Mouse (Mus musculus) gastrocnemius, adult 18-20 months (tissue): ENCODE measurements around the gene Ylpm1. TPM values are rescaled to one million over a fixed set of nuclear protein-coding genes. Genes with fewer than 3 reads are reported as not detected.

Source experiments
- DNase-seq: peaks from one replicate; pipeline ENCODE4 v3.0.0; 2021; ENCODE audit warnings: low spot score
- total RNA-seq, 2 experiments: library from RNA; stranded (reverse); gene quantifications; 2 replicates each; pipeline ENCODE4 v1.2.3; 2021

Gene Ylpm1
- total RNA-seq, 2 experiments from 2014 or later: 14.4 to 16.4 TPM

DNA sequence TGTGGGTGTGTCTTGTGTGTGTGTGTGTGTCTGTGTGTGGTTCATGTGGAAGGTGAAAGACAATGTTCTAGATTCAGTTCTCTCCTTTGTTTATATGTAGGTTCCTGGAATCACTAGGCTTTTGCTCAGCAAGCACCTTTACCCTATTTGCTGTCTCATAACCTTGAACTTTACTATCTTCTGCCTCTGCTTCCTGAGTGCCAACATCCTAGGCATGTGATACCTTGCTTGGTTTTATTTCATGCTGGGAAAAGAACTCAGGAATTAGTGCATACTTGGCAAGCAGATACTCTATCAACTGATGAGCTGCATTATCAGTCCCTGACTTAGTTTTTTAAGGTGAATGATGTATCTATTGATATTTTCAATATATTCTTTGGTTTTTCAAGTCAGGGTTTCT, 10.9 kb downstream of the Ylpm1 start:
- no peak for DNase-seq

GRCm38 (mm10) chr12:85009776-85010175, 13.7 kb downstream of the Ylpm1 start:
- DNase-seq: no peak

DNA sequence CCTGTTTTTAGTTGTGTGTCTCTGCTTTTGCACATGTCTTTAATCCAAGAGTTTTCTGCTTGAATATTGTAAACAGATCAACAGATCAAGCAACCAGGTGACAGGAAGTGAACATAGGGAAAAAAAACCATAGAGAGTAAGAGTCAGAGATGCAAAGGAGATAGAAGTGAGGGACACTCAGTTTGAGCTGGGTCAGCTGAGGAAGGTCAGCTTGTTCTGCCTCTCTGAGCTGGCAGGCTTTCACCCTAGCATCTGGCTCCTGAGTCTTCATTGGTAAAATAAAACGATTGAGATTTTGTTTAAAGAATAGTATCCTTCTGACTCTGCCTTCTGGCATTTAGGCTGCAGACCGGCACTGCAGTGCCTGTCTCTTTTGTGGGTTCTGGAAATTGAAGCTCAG, 14.4 kb downstream of the Ylpm1 start:
- DNase-seq: no peak

DNA sequence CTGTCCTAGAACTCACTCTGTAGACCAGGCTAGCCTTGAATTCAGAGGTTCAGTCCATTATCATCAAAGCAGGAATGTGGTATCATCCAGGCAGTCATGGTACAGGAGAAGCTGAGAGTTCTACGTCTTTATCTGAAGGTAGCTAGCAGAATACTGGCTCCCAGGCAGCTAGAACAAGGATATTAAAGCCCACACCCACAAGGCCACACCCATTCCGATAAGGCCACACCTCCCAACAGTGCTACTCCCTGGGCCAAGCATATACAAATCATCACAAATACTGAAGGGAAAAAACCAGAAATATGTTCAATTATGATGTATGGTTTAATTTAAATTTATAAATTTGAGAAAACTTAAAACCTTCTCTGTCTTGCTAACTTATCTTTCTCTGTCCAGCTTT, 16.1 kb downstream of the Ylpm1 start:
- no peak for DNase-seq

DNA sequence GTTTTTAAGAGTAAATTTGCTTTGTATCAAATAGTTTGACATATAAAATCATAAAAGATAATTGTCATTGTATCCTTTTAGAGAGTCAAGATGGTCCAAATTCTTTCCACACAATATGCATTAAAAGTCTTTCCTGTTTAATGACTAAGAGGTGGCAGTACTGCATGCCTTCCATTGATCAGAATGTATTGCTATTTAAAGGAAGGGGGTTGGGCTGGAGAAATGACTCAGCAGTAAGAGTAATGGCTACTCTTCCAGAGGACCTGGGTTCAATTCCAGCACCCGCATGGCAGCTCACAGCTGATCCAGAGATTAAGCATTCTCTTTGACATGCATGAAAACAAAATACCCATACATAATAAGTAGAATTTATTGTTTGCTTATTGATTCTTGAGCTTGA, 25.9 kb downstream of the Ylpm1 start:
- DNase-seq: no peak

- peak; percentile 20 for DNase-seq
Measured at GRCm38 (mm10) chr12:85032710-85033109, 36.6 kb downstream of the Ylpm1 start.

DNA sequence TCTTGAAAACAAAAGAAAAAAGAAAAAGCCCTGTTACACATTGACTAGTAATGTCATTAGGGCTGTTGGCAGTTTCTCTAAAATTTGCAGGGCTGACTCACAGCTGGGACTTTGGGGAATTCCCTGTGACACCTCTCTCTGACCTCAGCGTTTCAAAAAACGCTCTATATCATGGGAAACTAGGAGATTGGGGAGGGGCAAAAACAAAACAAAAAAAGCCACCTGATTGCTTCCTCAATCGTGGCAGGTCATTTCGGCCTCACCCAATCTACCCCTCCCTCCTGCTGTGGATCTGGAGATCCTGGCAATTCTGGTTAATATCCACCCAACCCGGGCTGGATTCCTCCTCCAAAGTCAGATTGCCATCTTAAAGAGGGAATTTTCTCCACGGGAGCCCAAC, 55.1 kb downstream of the Ylpm1 start:
- DNase-seq: no peak

DNA sequence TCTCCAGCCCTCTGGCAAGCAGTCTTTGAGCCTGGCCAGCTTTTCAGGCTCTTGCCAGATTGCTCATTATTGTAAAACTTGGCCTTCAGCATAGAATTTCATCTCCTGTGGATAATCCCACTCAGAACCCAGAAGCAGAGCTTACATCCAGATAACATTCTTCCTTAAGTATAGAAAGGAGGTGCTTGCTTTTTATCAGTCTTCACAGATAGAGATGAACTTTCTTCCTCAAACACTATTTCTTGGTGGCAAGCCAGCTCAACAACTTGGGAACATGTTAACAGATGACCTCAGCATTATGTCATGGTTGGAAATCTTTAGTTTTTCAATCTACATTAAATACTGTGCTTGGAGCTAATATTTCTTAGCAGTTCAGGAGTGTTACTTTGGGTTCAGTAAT, 74.9 kb downstream of the Ylpm1 start:
- DNase-seq: no peak

DNA sequence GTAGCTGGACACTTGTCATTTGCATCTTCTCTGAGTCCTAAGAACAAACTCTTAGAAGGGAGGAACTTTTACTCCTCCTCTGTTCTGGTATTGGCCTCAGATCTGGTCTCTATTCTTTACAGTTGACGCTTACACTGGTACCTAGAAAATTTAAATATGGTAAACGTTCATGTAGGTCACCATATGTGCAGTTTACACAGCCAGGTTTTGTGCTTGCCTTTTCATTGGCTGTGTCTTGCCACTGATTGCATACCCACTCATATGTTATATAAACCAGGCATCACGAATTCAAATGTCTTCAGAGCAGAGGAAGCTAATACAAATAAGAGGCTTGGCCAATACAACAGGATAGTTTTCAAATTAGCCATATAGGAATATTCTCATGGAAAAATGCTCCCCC, 81.0 kb downstream of the Ylpm1 start:
- DNase-seq: no peak

DNA sequence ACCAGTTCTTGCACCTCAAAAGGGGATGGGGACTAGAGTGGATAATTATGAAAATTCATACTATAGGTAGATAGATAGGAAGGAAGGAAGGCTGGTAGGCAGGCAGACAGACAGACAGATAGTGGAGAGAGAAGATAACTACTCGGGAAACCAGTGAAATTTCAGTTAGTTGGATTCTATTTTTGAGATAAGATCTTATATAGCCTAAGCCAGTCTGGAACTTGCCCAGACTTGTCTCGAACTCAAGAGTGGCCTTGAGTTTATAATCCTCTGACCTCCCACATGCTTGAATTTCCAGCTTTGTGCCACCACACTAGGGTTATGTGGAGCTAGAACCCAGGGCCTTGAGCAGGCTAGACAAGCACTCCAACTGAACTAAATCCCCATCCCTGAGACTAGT, 88.1 kb downstream of the Ylpm1 start:
- no peak for DNase-seq

DNA sequence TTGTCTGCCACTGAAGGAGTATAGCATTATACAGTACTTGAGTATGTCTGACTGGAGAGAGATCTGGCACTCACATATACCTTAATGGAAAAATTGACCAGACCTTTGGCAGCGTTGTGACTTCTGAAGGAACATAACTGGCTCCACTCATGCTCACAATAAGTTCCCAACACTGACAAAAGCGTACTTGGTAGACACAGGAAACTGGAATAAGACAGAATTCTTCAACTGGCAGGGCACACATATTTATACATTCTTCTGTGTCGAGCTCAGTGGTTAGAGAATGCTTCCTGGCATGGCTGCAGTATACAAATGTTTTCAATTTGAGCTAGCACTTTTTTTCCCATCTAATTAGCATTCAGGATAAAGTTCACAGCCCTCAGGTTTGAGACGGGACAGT, 88.8 kb downstream of the Ylpm1 start:
- no peak for DNase-seq

DNA sequence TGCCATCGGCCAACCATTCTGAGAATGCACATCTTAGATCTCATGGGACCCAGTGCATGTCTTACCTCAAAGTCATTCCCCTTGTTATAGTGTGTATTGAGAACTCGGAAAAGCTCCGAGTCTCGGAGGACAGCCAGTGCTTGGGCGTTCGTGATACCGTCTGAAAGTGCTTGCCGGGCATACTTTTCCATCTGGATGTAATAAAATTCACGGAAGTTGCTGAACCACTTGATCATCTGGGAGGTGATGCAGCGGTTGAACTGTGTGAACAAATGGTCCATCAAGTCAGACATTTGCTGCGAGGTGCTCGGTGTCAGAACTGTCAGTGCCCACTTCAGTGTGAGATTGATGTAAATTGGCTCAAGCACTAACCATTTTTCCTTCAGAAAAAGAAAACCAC, 91.7 kb downstream of the Ylpm1 start:
- no peak for DNase-seq

- DNase-seq: no peak
Measured at GRCm38 (mm10) chr12:85091190-85091589, 95.1 kb downstream of the Ylpm1 start.

DNA sequence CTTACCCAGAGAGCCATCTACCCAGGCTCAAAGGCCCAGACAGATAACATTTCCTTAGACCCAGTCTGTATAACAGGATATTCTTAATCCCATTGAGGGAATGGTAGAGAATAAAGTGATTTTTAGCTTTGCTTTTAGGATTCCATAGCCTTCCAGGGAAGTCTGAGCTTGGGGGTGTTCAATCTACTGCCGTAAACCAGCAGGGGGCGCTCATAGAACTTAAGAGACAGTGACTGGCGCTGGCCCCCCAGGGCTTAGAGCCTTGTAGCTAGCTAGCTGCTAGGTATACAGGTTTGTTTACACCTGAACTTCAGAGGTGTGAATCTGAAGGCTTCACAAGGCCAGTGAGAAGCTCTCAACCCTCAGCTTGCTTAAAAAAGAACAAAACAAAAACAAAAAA, 96.1 kb downstream of the Ylpm1 start:
- DNase-seq: peak; percentile 76

DNA sequence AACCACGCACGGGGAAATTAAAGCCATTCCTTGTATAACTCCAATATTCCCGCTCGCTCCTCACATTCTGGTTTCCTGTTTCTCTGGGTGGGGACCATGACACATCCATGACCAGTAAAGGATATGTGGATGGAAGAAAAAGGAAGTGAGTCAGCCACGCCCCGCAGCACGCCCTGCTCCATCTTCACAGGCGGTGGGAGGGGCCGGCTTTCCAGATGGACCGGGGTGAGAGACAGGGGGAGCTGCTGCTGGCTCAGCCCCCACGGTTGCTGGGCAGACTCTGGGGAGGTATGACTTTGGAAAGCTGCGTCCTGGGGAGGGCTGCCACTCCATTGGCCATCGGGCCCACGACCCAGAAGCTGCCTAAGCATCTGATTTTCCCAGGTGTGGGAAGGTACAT, 97.9 kb downstream of the Ylpm1 start:
- DNase-seq: peak; percentile 63

- DNase-seq: peak; percentile 68
Measured at GRCm38 (mm10) chr12:85094706-85095105, 98.6 kb downstream of the Ylpm1 start.

GRCm38 (mm10) chr12:85095146-85095545, 99.0 kb downstream of the Ylpm1 start:
- DNase-seq: no peak

GRCm38 (mm10) chr12:85095859-85096258, 99.7 kb downstream of the Ylpm1 start:
- DNase-seq: no peak

DNA sequence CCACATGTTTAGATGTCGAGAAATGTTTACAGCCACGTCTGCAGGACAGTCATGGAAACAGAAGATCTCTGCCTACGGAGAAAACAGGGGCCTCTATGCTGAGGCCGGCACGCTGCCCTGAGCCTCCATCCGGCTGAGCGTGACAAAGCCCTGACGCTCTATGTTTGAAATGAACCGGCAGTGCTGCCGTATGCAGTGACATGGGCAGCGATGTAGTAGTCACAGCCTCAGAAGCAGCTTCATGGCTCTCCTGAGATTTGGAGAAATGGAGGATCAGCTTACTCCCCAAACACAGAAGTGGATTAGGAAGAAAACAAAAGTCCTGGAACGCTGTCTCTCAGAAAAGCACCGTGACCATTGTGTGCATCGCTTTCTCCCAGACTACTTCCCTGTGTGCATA, 104.9 kb downstream of the Ylpm1 start:
- DNase-seq: no peak

DNA sequence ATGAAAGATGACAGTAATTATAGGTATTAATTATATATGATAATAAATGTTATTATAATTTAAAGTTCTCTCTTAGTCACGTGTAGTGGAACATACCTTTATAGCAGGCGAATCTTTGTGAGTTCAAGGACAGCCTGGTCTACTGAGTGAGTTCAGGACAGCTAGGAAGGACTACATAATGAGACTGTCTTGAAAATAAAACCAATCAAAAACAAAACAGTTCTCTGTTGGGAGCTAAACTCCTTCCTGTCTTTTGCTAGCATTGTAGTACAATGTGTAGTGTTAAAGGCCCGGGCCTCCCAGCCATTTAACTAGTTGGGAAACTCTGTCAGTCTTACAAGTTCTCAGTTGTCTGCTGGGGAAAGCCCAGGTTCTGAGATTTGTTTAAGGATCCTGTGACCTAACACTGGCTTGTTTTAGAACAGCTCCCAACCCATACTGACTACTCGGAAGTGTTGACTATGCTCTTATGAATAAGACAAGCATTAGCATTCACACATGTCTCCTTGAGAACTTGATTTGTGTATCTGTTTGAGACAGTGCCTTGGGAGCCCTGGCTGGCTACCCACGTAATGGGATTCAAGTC, 105.5 kb downstream of the Ylpm1 start:
- no peak for DNase-seq

DNA sequence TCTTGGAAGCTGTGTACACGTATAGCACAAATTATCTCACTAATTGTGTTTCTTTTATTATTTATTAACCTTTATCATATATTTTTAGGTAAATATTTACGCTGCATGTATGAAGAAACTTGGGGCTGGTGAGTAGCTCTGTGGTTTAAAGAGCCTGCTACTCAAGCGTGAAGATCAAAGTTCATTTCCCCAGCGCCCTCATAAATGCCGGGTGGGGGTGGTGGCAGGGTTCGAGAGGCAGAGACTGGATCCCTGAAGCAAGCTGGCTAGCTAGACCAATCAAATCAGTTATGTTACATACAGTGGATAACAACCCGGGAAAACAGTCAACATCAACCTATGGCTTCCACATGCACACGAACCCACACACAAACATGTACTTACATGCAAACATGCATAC, 107.0 kb downstream of the Ylpm1 start:
- DNase-seq: no peak

DNA sequence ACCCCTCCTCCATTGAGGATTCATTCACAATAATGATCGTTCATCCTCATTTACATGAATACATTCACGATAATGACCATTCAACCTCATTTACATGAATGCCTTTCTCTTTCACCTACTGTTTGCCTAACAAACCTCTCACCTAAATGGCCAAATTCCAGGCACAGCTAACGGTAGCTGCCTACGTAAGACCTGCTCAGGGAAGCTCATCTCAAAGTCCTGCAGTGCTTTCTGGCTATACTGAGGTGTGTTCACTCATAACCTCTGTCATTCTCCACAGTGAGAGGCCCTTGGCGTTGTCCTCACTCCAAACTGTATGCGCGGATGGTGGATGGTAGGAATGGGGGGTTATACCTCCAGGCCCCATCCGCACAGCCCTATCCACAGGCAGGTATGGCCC, 108.7 kb downstream of the Ylpm1 start:
- DNase-seq: no peak

DNA sequence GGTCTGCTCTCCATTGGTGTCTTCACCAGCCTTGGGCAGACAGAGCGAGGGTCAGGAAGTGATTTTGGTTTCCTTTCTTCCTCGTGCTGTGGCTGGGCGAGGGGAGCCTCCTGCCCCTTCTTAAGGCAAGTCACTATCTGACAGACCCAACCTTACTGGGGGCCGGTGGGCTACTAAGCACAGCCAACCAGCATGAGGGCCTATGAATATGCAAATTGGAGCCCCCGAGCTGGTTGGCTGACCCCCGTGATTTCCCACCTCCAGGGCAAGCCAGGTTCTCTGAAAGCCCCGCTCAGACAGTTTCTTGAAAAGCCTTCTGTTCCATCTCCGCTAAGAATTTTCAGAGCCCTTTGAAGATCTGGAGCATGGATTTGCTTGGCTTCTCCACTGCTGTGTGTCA, 110.2 kb downstream of the Ylpm1 start:
- no peak for DNase-seq

DNA sequence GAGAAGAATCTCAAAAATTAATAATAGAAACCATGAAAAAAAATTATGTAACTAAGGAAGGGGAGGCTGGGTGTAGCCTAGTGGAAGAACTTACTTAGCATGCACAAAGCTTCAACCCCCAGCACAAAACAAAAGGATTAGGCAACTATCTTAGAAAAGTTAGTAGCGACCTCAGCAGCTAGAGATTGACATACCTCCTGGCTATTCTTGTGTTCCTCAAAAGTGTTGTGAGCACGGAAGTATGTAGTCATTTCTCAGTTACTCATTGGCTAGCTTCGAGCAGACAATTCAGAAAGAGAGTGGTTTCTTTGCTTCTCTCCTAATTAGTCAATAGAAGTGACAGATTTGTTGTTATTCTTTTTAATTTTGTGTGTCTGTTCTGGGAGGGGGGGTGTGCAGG, 112.5 kb downstream of the Ylpm1 start:
- no peak for DNase-seq
